Mouse (Mus musculus) stomach, postnatal 0 days (tissue): Measurements from ENCODE around the gene Mysm1.

Experiments
- CTCF ChIP-seq: IDR thresholded peaks from 2 replicates; pipeline ENCODE4 v1.5.1; 2016; ENCODE audit warnings: antibody characterized with exemption, low read depth, mild to moderate bottlenecking, moderate library complexity
- EP300 ChIP-seq: optimal IDR thresholded peaks from 2 replicates; pipeline ENCODE3; 2016; ENCODE audit warnings: antibody characterized with exemption

DNA sequence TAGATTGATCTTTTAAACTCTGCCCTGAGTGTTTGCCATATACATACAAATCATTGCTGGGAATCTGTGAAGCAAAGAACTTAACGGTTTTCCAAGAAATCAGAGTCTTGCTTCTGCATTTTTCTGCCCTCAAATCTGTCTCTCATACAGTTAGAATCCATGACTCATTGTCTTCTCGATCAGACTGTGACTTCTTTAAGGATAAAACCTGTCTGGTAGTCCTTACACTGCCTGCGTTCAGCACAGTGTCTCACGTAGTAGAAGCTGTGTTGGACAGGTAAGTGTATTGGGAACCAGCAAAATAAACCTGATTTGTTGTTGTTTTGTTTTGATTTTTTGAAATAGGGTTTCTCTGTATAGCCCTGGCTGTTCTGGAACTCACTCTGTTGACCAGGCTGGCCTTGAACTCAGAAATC lies 608 bp upstream of the Mysm1 start:
- TF ChIP-seq CTCF, result no peak
- no peak for TF ChIP-seq EP300
